Mouse (Mus musculus): ENCODE data around the gene Clstn1.

DNA sequence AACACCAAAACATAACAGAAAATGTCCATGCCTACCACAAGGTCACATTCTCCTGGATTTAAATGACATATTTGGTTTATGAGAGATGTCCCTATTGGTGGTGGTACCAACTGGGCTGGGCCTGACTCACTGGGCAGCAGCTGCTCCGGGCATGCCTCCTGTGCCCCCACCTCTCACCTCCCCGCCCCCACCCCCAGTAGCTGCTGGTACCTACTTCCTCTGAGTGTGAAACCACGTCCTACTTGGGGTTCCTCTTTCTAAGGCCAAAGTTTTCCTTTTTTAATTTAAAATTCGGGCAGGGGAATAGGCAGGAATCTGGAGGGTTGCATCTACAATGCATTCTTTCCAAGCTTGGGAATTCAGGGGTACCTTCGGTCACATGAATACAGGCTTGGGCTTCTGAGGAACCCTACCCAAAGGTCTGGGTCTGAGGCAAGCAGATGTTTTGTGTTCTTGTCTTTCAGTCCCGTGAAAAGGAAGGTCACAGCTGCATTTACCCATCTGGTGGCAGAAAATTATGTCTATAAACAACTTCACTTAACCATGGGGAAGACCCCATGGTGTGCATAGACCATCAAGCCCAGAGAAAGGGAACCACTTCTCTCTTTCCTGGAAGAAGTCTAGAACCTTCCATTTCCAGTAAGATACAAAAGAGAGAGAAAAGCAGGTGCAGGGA is 78.9 kb downstream of the Clstn1 start:
- TF ChIP-seq CTCF (IDR thresholded peaks at IDR 0.05; ENCODE audit: extremely low read depth, insufficient read depth, insufficient read length, insufficient replicate concordance) (no peak), POLR2A (IDR thresholded peaks at IDR 0.05; ENCODE audit: low read depth, low read length) (no peak)
